Mouse (Mus musculus): ENCODE results near the gene Akain1. TPM values are rescaled to one million over a fixed set of nuclear protein-coding genes. Genes with fewer than 3 reads are reported as not detected.

The Akain1 gene
- polyA plus RNA-seq (2012; ENCODE audit: insufficient read depth, insufficient read length, missing spikeins) = not detected in 2 replicates

- H3K4me3 ChIP-seq (ENCODE audit: insufficient read depth, low read length) = peak within 1 kb of the TSS; percentile 55
These were observed at the start of gene Akain1 for GRCm38 (mm10) chr17:69438990-69439491. Gene Akain1 (plus strand): TSS chr17:69439326.

GRCm38 (mm10) chr17:69396147-69397033 is 42.7 kb upstream of the Akain1 start:
- TF ChIP-seq POLR2A (IDR thresholded peaks at IDR 0.05; ENCODE audit: borderline replicate concordance, low read depth, low read length) (no peak), CTCF (IDR thresholded peaks at IDR 0.05; ENCODE audit: low read depth, low read length) (0 out of 2 replicates have a peak, but pooled peaks have one; percentile 15)
- Histone ChIP-seq H3K4me3 (ENCODE audit: insufficient read depth, low read length) (no peak overlapping the region), H3K27ac (ENCODE audit: insufficient read depth, low read depth, low read length) (no peak overlapping the region), H3K4me1 (ENCODE audit: control insufficient read depth, insufficient read depth, low read length) (no peaks in the 10 kb centered on the region)

More at GRCm38 (mm10) chr17:69438990-69439491, at the start of gene Akain1:
- Histone ChIP-seq H3K27ac (ENCODE audit: insufficient read depth, low read depth, low read length) (no peak within 1 kb of the TSS), H3K4me1 (ENCODE audit: control insufficient read depth, insufficient read depth, low read length) (no peaks in the 10 kb centered on the region)
- no peak for TF ChIP-seq POLR2A (IDR thresholded peaks at IDR 0.05; ENCODE audit: borderline replicate concordance, low read depth, low read length)
- TF ChIP-seq CTCF (IDR thresholded peaks at IDR 0.05; ENCODE audit: low read depth, low read length) = no peak

GRCm38 (mm10) chr17:69397163-69397562 is 42.0 kb upstream of the Akain1 start:
- Histone ChIP-seq H3K27ac (ENCODE audit: insufficient read depth, low read depth, low read length) (no peak overlapping the region), H3K4me3 (ENCODE audit: insufficient read depth, low read length) (no peak overlapping the region), H3K4me1 (ENCODE audit: control insufficient read depth, insufficient read depth, low read length) (no peaks in the 10 kb centered on the region)
- TF ChIP-seq CTCF (IDR thresholded peaks at IDR 0.05; ENCODE audit: low read depth, low read length) = no peak
- no peak for TF ChIP-seq POLR2A (IDR thresholded peaks at IDR 0.05; ENCODE audit: borderline replicate concordance, low read depth, low read length)

GRCm38 (mm10) chr17:69398092-69398491 is 41.0 kb upstream of the Akain1 start:
- H3K4me3 ChIP-seq (ENCODE audit: insufficient read depth, low read length) = no peak overlapping the region
- TF ChIP-seq CTCF (IDR thresholded peaks at IDR 0.05; ENCODE audit: low read depth, low read length) (no peak), POLR2A (IDR thresholded peaks at IDR 0.05; ENCODE audit: borderline replicate concordance, low read depth, low read length) (no peak)
- no peak overlapping the region for H3K27ac ChIP-seq (ENCODE audit: insufficient read depth, low read depth, low read length)
- no peaks in the 10 kb centered on the region for H3K4me1 ChIP-seq (ENCODE audit: control insufficient read depth, insufficient read depth, low read length)

- Histone ChIP-seq H3K4me3 (ENCODE audit: insufficient read depth, low read length) (no peak overlapping the region), H3K27ac (ENCODE audit: insufficient read depth, low read depth, low read length) (no peak overlapping the region), H3K4me1 (ENCODE audit: control insufficient read depth, insufficient read depth, low read length) (no peaks in the 10 kb centered on the region)
- TF ChIP-seq CTCF (IDR thresholded peaks at IDR 0.05; ENCODE audit: low read depth, low read length) (no peak), POLR2A (IDR thresholded peaks at IDR 0.05; ENCODE audit: borderline replicate concordance, low read depth, low read length) (no peak)
These were observed 38.0 kb upstream of the Akain1 start for GRCm38 (mm10) chr17:69401146-69401545.

- H3K27ac ChIP-seq (ENCODE audit: insufficient read depth, low read depth, low read length) = 0 out of 2 replicates have a peak overlapping the region, but pooled peaks have one; percentile 92
- H3K4me1 ChIP-seq (ENCODE audit: control insufficient read depth, insufficient read depth, low read length) = peaks cover 7% of the 10 kb centered on the region
- TF ChIP-seq CTCF (IDR thresholded peaks at IDR 0.05; ENCODE audit: low read depth, low read length) = no peak
- TF ChIP-seq POLR2A (IDR thresholded peaks at IDR 0.05; ENCODE audit: borderline replicate concordance, low read depth, low read length) = no peak
- H3K4me3 ChIP-seq (ENCODE audit: insufficient read depth, low read length) = peak overlapping the region; percentile 90
These were observed 23.0 kb upstream of the Akain1 start for GRCm38 (mm10) chr17:69416163-69416562.

GRCm38 (mm10) chr17:69416920-69417661 is 22.0 kb upstream of the Akain1 start:
- Histone ChIP-seq H3K4me1 (ENCODE audit: control insufficient read depth, insufficient read depth, low read length) (peaks cover 10% of the 10 kb centered on the region), H3K27ac (ENCODE audit: insufficient read depth, low read depth, low read length) (peak overlapping the region; percentile 92), H3K4me3 (ENCODE audit: insufficient read depth, low read length) (peak overlapping the region; percentile 90)
- TF ChIP-seq CTCF (IDR thresholded peaks at IDR 0.05; ENCODE audit: low read depth, low read length) (no peak), POLR2A (IDR thresholded peaks at IDR 0.05; ENCODE audit: borderline replicate concordance, low read depth, low read length) (no peak)

GRCm38 (mm10) chr17:69417724-69418373 is 21.3 kb upstream of the Akain1 start:
- H3K4me3 ChIP-seq (ENCODE audit: insufficient read depth, low read length) = peak overlapping the region; percentile 90
- H3K27ac ChIP-seq (ENCODE audit: insufficient read depth, low read depth, low read length) = peak overlapping the region; percentile 92
- TF ChIP-seq POLR2A (IDR thresholded peaks at IDR 0.05; ENCODE audit: borderline replicate concordance, low read depth, low read length) = no peak
- no peak for TF ChIP-seq CTCF (IDR thresholded peaks at IDR 0.05; ENCODE audit: low read depth, low read length)
- H3K4me1 ChIP-seq (ENCODE audit: control insufficient read depth, insufficient read depth, low read length) = peaks cover 10% of the 10 kb centered on the region

GRCm38 (mm10) chr17:69421592-69421991 is 17.5 kb upstream of the Akain1 start:
- H3K27ac ChIP-seq (ENCODE audit: insufficient read depth, low read depth, low read length) = peak overlapping the region; percentile 46
- peaks cover 9% of the 10 kb centered on the region for H3K4me1 ChIP-seq (ENCODE audit: control insufficient read depth, insufficient read depth, low read length)
- no peak for TF ChIP-seq CTCF (IDR thresholded peaks at IDR 0.05; ENCODE audit: low read depth, low read length)
- TF ChIP-seq POLR2A (IDR thresholded peaks at IDR 0.05; ENCODE audit: borderline replicate concordance, low read depth, low read length) = no peak
- H3K4me3 ChIP-seq (ENCODE audit: insufficient read depth, low read length) = no peak overlapping the region
